Mouse (Mus musculus): ENCODE results near the gene Art1.

Gene Art1

DNA sequence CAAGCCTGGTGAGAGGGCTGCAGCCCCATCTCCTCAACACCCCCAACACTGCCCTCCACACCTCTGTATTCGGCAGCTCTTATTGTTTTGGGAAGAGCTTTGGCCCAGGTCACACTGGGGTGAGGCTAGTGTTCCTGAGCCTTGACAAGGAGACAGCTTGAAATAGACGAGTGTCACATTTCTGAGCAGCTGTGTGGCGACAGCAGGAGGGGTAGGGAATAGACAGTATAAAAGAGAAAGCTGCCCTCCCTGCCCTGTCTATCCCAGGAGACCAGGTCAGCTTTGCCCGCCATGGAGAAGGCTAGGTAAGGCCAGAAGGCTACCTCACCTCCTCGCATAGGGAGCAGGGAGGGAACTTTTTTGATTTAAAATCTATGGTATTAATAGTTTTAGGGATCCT lies at the start of gene Art1:
Gene Art1, plus strand, starts transcription at position 257 of the 400 bp plus-strand sequence.
- DNase-seq (ENCODE audit: extremely low read depth, insufficient read length, low spot score) = no peak

GRCm38 (mm10) chr7:102061353-102061752 lies 40.2 kb upstream of the Art1 start:
- no peak for DNase-seq (ENCODE audit: extremely low read depth, insufficient read length, low spot score)

DNA sequence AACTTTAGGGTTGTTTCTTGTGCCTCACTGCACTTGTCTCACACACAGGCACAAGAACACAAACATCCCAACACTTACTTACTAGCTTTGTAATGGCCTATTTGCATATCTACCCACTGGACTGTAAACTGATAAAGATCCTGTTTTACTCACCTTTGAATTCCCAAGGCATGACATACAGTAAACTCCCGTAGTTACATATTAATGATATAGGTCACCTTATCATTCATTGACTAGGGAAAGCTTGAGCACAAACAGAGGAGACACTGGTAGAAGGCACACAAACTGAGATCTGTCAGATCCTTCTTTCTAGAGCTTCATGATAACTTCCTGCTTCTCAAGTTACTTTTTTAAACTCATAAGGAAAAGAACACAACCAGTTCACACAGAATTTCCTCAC lies 39.3 kb upstream of the Art1 start:
- DNase-seq (ENCODE audit: extremely low read depth, insufficient read length, low spot score) = no peak

DNA sequence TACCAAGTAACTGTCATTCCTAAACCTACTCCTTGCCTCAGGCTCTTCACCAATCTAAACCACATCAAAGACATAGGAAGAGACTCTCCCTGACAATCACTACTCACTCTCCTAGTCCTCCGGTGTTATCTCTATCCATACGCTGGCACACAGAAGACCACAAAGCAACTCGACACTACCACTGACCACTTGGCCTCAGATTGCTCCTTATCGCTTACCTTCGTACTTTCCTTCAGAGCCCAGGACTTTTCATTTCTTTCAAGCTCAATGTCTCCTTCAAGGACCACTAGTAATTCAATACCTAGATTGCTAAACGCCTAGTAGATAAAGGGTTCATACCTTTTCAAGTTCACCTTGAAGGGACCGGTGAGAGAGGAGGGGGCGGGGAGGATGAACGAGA lies 37.7 kb upstream of the Art1 start:
- no peak for DNase-seq (ENCODE audit: extremely low read depth, insufficient read length, low spot score)

DNA sequence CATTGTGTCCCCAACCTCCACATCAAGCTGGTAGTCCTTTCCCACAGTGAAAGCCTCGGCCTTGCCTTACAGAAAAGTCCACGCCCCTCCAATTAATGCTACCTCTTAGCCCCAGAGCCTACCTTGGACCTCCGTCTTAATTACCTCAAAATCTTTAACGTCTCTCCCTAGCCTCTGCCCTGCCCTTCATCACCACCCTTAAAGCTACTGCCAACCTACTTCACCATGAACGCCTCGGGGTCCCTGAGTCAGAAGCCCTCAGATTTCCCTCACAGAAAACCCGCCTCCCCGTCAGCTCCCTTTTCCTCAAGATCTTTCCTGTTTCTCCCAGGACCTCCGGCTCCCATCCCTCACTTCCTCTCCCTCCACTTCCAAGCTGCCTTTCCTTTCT lies 36.9 kb upstream of the Art1 start:
- DNase-seq (ENCODE audit: extremely low read depth, insufficient read length, low spot score) = no peak

- peak; percentile 90 for DNase-seq (ENCODE audit: extremely low read depth, insufficient read length, low spot score)
Measured at GRCm38 (mm10) chr7:102065046-102065891, 36.3 kb upstream of the Art1 start, which contains the start of the genes Rnf121, Xndc1 and Xntrpc. Gene Rnf121, minus strand, starts transcription at chr7:102065469. Gene Xndc1, plus strand, starts transcription at chr7:102065511. Gene Xntrpc, plus strand, starts transcription at chr7:102065713.

- DNase-seq (ENCODE audit: extremely low read depth, insufficient read length, low spot score) = no peak
Measured at GRCm38 (mm10) chr7:102066363-102066762, 35.2 kb upstream of the Art1 start.

GRCm38 (mm10) chr7:102076714-102077296 lies 24.7 kb upstream of the Art1 start:
- no peak for DNase-seq (ENCODE audit: extremely low read depth, insufficient read length, low spot score)

GRCm38 (mm10) chr7:102078517-102078916 lies 23.0 kb upstream of the Art1 start:
- no peak for DNase-seq (ENCODE audit: extremely low read depth, insufficient read length, low spot score)

- no peak for DNase-seq (ENCODE audit: extremely low read depth, insufficient read length, low spot score)
Measured at GRCm38 (mm10) chr7:102080311-102080710, 21.2 kb upstream of the Art1 start.

DNA sequence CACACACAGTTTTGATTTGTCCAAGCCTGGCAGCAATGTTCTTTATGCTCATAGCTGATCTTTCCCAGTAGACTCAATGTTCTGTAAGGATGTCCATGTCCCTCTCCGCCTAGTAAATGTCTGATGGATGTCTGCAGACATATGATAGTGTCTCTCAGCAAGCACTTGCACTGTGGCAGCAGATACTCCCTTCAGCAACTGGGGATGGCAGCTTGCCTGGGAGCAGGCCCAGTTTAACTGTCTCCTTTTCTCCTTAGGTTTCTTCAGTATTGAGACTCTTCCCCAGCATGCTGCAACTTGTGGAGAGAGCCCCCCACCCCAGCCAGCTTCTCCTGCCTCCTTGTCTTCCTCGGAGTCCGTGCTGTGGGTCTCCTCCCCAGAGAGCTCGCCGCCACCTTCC lies 19.8 kb upstream of the Art1 start:
- no peak for DNase-seq (ENCODE audit: extremely low read depth, insufficient read length, low spot score)

- no peak for DNase-seq (ENCODE audit: extremely low read depth, insufficient read length, low spot score)
Measured at GRCm38 (mm10) chr7:102082816-102083215, 18.7 kb upstream of the Art1 start, which contains the start of gene Trpc2. Gene Trpc2, plus strand, starts transcription at chr7:102083116.

DNA sequence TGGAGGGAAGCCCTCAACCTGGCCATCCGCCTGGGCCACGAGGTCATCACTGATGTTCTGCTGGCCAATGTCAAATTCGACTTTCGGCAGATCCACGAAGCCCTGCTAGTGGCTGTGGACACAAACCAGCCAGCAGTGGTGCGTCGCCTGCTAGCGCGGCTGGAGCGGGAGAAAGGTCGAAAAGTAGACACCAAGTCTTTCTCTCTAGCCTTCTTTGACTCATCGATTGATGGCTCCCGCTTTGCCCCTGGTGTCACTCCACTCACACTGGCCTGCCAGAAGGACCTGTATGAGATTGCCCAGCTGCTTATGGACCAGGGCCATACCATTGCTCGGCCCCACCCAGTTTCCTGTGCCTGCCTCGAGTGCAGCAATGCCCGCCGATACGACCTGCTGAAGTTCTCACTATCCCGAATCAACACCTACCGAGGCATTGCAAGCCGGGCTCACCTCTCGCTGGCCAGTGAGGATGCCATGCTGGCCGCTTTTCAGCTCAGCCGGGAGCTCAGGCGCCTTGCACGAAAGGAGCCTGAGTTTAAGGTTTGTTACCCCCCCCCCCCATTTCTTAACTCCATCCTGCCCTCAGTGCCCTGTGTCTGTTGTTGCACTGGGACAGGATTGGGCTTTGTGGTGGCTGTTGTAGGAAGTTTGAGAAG lies 17.4 kb upstream of the Art1 start:
- no peak for DNase-seq (ENCODE audit: extremely low read depth, insufficient read length, low spot score)

- no peak for DNase-seq (ENCODE audit: extremely low read depth, insufficient read length, low spot score)
Measured at GRCm38 (mm10) chr7:102087336-102087735, 14.2 kb upstream of the Art1 start.

GRCm38 (mm10) chr7:102099760-102100661 lies 1.5 kb upstream of the Art1 start:
- DNase-seq (ENCODE audit: extremely low read depth, insufficient read length, low spot score) = no peak

- DNase-seq (ENCODE audit: extremely low read depth, insufficient read length, low spot score) = no peak
Measured at GRCm38 (mm10) chr7:102100868-102101267, 675 bp upstream of the Art1 start.

GRCm38 (mm10) chr7:102102241-102102640 lies 698 bp downstream of the Art1 start:
- DNase-seq (ENCODE audit: extremely low read depth, insufficient read length, low spot score) = no peak

GRCm38 (mm10) chr7:102102696-102103095 lies 1.2 kb downstream of the Art1 start:
- peak; percentile 33 for DNase-seq (ENCODE audit: extremely low read depth, insufficient read length, low spot score)

- no peak for DNase-seq (ENCODE audit: extremely low read depth, insufficient read length, low spot score)
Measured at GRCm38 (mm10) chr7:102103555-102103954, 2.0 kb downstream of the Art1 start.

DNA sequence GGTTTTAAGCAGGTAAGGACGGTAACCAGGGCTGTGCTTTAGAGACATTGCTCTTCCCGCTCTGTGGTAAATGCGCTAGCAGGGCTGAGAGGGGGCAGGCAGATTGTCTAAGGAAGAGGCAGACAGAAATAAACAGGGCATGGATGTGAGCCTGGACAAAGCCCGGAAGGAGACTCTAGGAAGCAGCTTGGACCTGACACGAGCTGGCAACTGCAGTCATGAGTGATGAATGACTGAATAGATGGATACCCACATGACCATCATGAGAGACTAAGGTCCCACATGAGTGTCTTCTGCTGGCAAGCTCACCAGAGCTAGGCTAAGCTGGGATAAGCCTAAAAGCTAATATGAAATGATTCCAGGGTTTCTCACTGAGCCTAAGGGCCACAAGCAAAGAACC lies 2.6 kb downstream of the Art1 start:
- DNase-seq (ENCODE audit: extremely low read depth, insufficient read length, low spot score) = no peak

All from 3134 (cell line).